Mouse (Mus musculus) olfactory bulb, adult 2 months (tissue): Measurements from ENCODE around the gene Faf2.
"Not testable (repeated sequence)": the region's sequence is repeated elsewhere in the genome, so short reads cannot be mapped to it uniquely, and the experiment has no call there.

Experiments used
- CTCF ChIP-seq: fragments of 200-500 bp; IDR thresholded peaks from 2 replicates; pipeline ENCODE4 v1.5.1; 2012; ENCODE audit warnings: low read depth, mild to moderate bottlenecking, low read length, moderate library complexity; ENCODE audit not compliant: insufficient read depth
- POLR2A ChIP-seq: fragments of 200-500 bp; IDR thresholded peaks from 2 replicates; pipeline ENCODE4 v1.6.1; 2012; ENCODE audit warnings: mild to moderate bottlenecking, low read depth, low read length, moderate library complexity; ENCODE audit not compliant: insufficient read depth

- TF ChIP-seq CTCF, POLR2A: not testable (repeated sequence)
Observed at GRCm38 (mm10) chr13:54613141-54613540, 8.4 kb upstream of the Faf2 start.
